Mouse (Mus musculus) ES-Bruce4 (cell line): ENCODE measurements around the gene Tmem168.

Experiments used
- CTCF ChIP-seq: IDR thresholded peaks from one replicate; pipeline ENCODE4 v1.8.1; 2011; ENCODE audit warnings: low read depth, low read length
- POLR2A ChIP-seq: IDR thresholded peaks from one replicate; pipeline ENCODE4 v1.8.1; 2011; ENCODE audit warnings: low read length; ENCODE audit not compliant: insufficient read depth

DNA sequence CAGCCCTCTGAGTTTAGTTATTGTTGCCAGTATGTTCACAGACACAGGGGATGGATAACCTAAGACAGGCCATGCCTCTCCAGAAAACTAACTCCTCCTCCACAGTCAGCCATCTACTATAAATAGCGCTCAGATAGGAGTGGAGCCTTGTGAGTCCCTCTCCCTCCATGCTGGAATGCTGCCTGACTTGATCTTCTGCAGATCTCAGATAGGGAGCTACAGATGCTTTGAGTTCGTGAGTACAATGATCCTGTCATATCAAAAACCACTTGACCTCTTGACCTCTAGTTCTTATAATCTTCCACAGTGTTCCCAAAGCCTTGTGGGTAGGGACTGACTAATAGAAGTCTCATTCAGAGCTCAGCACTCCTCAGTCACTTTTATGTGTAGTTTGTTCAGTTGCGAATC, 28.7 kb upstream of the Tmem168 start:
- TF ChIP-seq POLR2A (no peak), CTCF (no peak)
